Mouse (Mus musculus) bone marrow, adult 2 months (tissue): ENCODE results near the gene BC004004.
A peak's percentile ranks its signal among the peaks of the same experiment; 100 is the strongest.

Source experiments
- CTCF ChIP-seq: fragments of 200-500 bp; IDR thresholded peaks from 2 replicates; pipeline ENCODE4 v1.5.1; 2011; ENCODE audit warnings: low read length, control low read depth; ENCODE audit not compliant: control insufficient read depth, insufficient read depth
- POLR2A ChIP-seq: fragments of 200-500 bp; IDR thresholded peaks from 2 replicates; pipeline ENCODE4 v1.6.1; 2011; ENCODE audit warnings: low read depth, mild to moderate bottlenecking, control low read depth, low read length, borderline replicate concordance; ENCODE audit not compliant: control insufficient read depth

GRCm38 (mm10) chr17:29341591-29342003 is 73.0 kb downstream of the BC004004 start:
- TF ChIP-seq CTCF (peak; percentile 37; the same call in 1 of the 2 replicates), POLR2A (no peak)
